ENCODE assay signal across 9 mouse cellular contexts in genomic region chr11:117826916-117827315, GRCm38 (mm10). TPM values are rescaled to one million over a fixed set of nuclear protein-coding genes. Genes with fewer than 3 reads are reported as not detected.
A peak's percentile ranks its signal among the peaks of the same experiment; 100 is the strongest.
DNase-seq lines count a peak whose midpoint lies in the region; ATAC-seq and TF ChIP-seq lines count a peak whose summit lies in the region.
"Had no signal": no experiment of that assay in that cellular context is flagged by ENCODE, and none has a peak within 500 bp of the region (broad histone marks: within the 10 kb centered on the region; RNA-seq: fewer than 3 reads in every experiment).

No protein-coding gene starts in this region.

- no peak overlapping the region for H3K27ac ChIP-seq in hindbrain, embryonic 13.5 days
- no peak overlapping the region for H3K27ac ChIP-seq in hindbrain, embryonic 11.5 days (ENCODE audit: low read depth, low read length)
- peak overlapping the region; percentile 53; the same call in 1 of the 2 replicates for H3K27ac ChIP-seq in bone marrow, adult 2 months (ENCODE audit: control insufficient read depth, insufficient read depth, low read depth, low read length, poor library complexity)
- peak overlapping the region; percentile 97 for H3K27ac ChIP-seq in limb, embryonic 12.5 days
- H3K27ac ChIP-seq in left cerebral cortex, adult 2 months: no peak overlapping the region

- no peaks in the 10 kb centered on the region for H3K36me3 ChIP-seq in hindbrain, embryonic 13.5 days
- no peaks in the 10 kb centered on the region for H3K36me3 ChIP-seq in hindbrain, embryonic 11.5 days (ENCODE audit: control insufficient read depth, insufficient read depth, low read length)
- H3K36me3 ChIP-seq in limb, embryonic 12.5 days: peaks cover 22% of the 10 kb centered on the region

- DNase-seq in hindbrain, embryonic 11.5 days (ENCODE audit: low spot score): no peak
- DNase-seq in A20 (ENCODE audit: low read depth, low spot score): peak; percentile 73
- no peak for DNase-seq in urinary bladder, postnatal 4 days (ENCODE audit: low spot score in 2 of 2)
- DNase-seq in left cerebral cortex, adult 2 months (ENCODE audit: extremely low spot score in 1 of 2, low spot score in 2 of 2): no peak
- DNase-seq in frontal cortex, postnatal 10 days (ENCODE audit: low spot score in 2 of 2): no peak
- DNase-seq: lung, postnatal 14 days had no signal

- no peak overlapping the region for H3K4me3 ChIP-seq in hindbrain, embryonic 13.5 days
- H3K4me3 ChIP-seq in hindbrain, embryonic 11.5 days (ENCODE audit: low read depth, low read length): no peak overlapping the region
- peak overlapping the region; percentile 50 for H3K4me3 ChIP-seq in bone marrow, adult 2 months (replicated peaks; ENCODE audit: control insufficient read depth, low read depth, low read length)
- 0 out of 2 replicates have a peak overlapping the region, but pooled peaks have one; percentile 55 for H3K4me3 ChIP-seq in limb, embryonic 12.5 days (replicated peaks)
- H3K4me3 ChIP-seq in left cerebral cortex, adult 2 months: no peak overlapping the region

- intact Hi-C loops in left cerebral cortex, adult 2 months (cut with DNase I): loop anchor here (5.0 kb wide), 1 partner anchor 590 kb away; no protein-coding TSS in a partner anchor

- ATAC-seq in hindbrain, embryonic 13.5 days (ENCODE audit: low FRiP score): no peak
- no peak for ATAC-seq in hindbrain, embryonic 11.5 days (ENCODE audit: low FRiP score)
- ATAC-seq in limb, embryonic 12.5 days (ENCODE audit: insufficient number of reproducible peaks, insufficient read depth, low FRiP score, low TSS enrichment, low read depth): no peak

- TF ChIP-seq CTCF in bone marrow, adult 2 months (IDR thresholded peaks at IDR 0.05; ENCODE audit: control insufficient read depth, insufficient read depth, low read length): no peak
- no peak for TF ChIP-seq CTCF in left cerebral cortex, adult 2 months (IDR thresholded peaks at IDR 0.05)

- H3K27me3 ChIP-seq in hindbrain, embryonic 13.5 days: no peaks in the 10 kb centered on the region
- H3K27me3 ChIP-seq in hindbrain, embryonic 11.5 days (ENCODE audit: control insufficient read depth, insufficient read depth, low read length): no peaks in the 10 kb centered on the region
- no peaks in the 10 kb centered on the region for H3K27me3 ChIP-seq in limb, embryonic 12.5 days

- TF ChIP-seq POLR2A in bone marrow, adult 2 months (IDR thresholded peaks at IDR 0.05; ENCODE audit: borderline replicate concordance, control insufficient read depth, low read depth, low read length): no peak

- 78% methylated on average over 8 of the region's 8 CpGs for WGBS in hindbrain, embryonic 13.5 days
- WGBS in hindbrain, embryonic 11.5 days: 80% methylated on average over 8 of the region's 8 CpGs
- WGBS in bone marrow, adult 2 months: 64% methylated on average over 8 of the region's 8 CpGs
- WGBS in limb, embryonic 12.5 days: 66% methylated on average over 8 of the region's 8 CpGs

- H3K9ac ChIP-seq in hindbrain, embryonic 13.5 days: no peak overlapping the region
- no peak overlapping the region for H3K9ac ChIP-seq in hindbrain, embryonic 11.5 days (ENCODE audit: low read depth, low read length)
- H3K9ac ChIP-seq in limb, embryonic 12.5 days (replicated peaks): 0 out of 2 replicates have a peak overlapping the region, but pooled peaks have one; percentile 65

- H3K4me1 ChIP-seq in hindbrain, embryonic 13.5 days (replicated peaks): peaks cover 62% of the 10 kb centered on the region
- H3K4me1 ChIP-seq in hindbrain, embryonic 11.5 days (replicated peaks; ENCODE audit: control insufficient read depth, insufficient read depth, low read length): peaks cover 2% of the 10 kb centered on the region
- H3K4me1 ChIP-seq in bone marrow, adult 2 months (ENCODE audit: control insufficient read depth, insufficient read depth, low read length): peaks cover 10% of the 10 kb centered on the region
- peaks cover 48% of the 10 kb centered on the region for H3K4me1 ChIP-seq in limb, embryonic 12.5 days (replicated peaks)

- no peaks in the 10 kb centered on the region for H3K9me3 ChIP-seq in hindbrain, embryonic 13.5 days
- no peaks in the 10 kb centered on the region for H3K9me3 ChIP-seq in hindbrain, embryonic 11.5 days (ENCODE audit: control insufficient read depth, low read length)
- H3K9me3 ChIP-seq in limb, embryonic 12.5 days: no peaks in the 10 kb centered on the region

- 0 out of 2 replicates have a peak overlapping the region, but pooled peaks have one; percentile 72 for H3K4me2 ChIP-seq in hindbrain, embryonic 13.5 days
- H3K4me2 ChIP-seq in hindbrain, embryonic 11.5 days (replicated peaks; ENCODE audit: low read depth, low read length): no peak overlapping the region
- H3K4me2 ChIP-seq in limb, embryonic 12.5 days: peak overlapping the region; percentile 82

RNA-seq across cellular contexts. Expression of gene Tk1, which starts 1.0 kb away (rescaled TPM):
- 25.3 and 26.0 TPM in 2 replicates for polyA plus RNA-seq in hindbrain, embryonic 13.5 days (2015; fragmentation: Nextera tagmentation; extraction: Ambion mirVana)
- polyA plus RNA-seq in hindbrain, embryonic 11.5 days (2014; fragmentation: Nextera tagmentation; extraction: Ambion mirVana): 73.3 and 84.3 TPM in 2 replicates
- 145 and 156 TPM in 2 replicates for polyA plus RNA-seq in bone marrow, adult 2 months (2011; ENCODE audit: insufficient read depth, insufficient read length, low replicate concordance, missing spikeins)
- 136 and 143 TPM in 2 replicates for polyA plus RNA-seq in limb, embryonic 12.5 days (2016; fragmentation: Nextera tagmentation; extraction: Ambion mirVana)
- total RNA-seq in left cerebral cortex, adult 2 months (2021): 1 to 10 TPM in 1 of 2 experiments, under 1 TPM in 1; 0.81 to 1.0 TPM

RNA-seq across cellular contexts. Expression of gene Afmid, which starts 1.2 kb away (rescaled TPM):
- 4.2 and 4.9 TPM in 2 replicates for polyA plus RNA-seq in hindbrain, embryonic 13.5 days (2015; fragmentation: Nextera tagmentation; extraction: Ambion mirVana)
- polyA plus RNA-seq in hindbrain, embryonic 11.5 days (2014; fragmentation: Nextera tagmentation; extraction: Ambion mirVana): 3.4 and 3.5 TPM in 2 replicates
- 16.9 and 21.8 TPM in 2 replicates for polyA plus RNA-seq in bone marrow, adult 2 months (2011; ENCODE audit: insufficient read depth, insufficient read length, low replicate concordance, missing spikeins)
- polyA plus RNA-seq in limb, embryonic 12.5 days (2016; fragmentation: Nextera tagmentation; extraction: Ambion mirVana): 3.5 and 4.2 TPM in 2 replicates
- 1 to 10 TPM; 5.2 to 8.5 TPM for total RNA-seq in left cerebral cortex, adult 2 months (2021)

RNA-seq across cellular contexts. Expression of gene Gm20708, which starts 17.4 kb away (rescaled TPM):
- polyA plus RNA-seq in hindbrain, embryonic 13.5 days (2015; fragmentation: Nextera tagmentation; extraction: Ambion mirVana): 0.70 and 0.74 TPM in 2 replicates
- polyA plus RNA-seq in hindbrain, embryonic 11.5 days (2014; fragmentation: Nextera tagmentation; extraction: Ambion mirVana): 0.83 and 1.2 TPM in 2 replicates
- 9.5 and 12.3 TPM in 2 replicates for polyA plus RNA-seq in bone marrow, adult 2 months (2011; ENCODE audit: insufficient read depth, insufficient read length, low replicate concordance, missing spikeins)
- 0.36 and 0.58 TPM in 2 replicates for polyA plus RNA-seq in limb, embryonic 12.5 days (2016; fragmentation: Nextera tagmentation; extraction: Ambion mirVana)
- total RNA-seq in left cerebral cortex, adult 2 months (2021): 1 to 10 TPM; 2.3 to 4.6 TPM

RNA-seq across cellular contexts. Expression of gene Syngr2, which starts 17.4 kb away (rescaled TPM):
- 14.6 and 16.5 TPM in 2 replicates for polyA plus RNA-seq in hindbrain, embryonic 13.5 days (2015; fragmentation: Nextera tagmentation; extraction: Ambion mirVana)
- polyA plus RNA-seq in hindbrain, embryonic 11.5 days (2014; fragmentation: Nextera tagmentation; extraction: Ambion mirVana): 28.0 and 33.7 TPM in 2 replicates
- polyA plus RNA-seq in bone marrow, adult 2 months (2011; ENCODE audit: insufficient read depth, insufficient read length, low replicate concordance, missing spikeins): 56.0 and 120 TPM in 2 replicates
- polyA plus RNA-seq in limb, embryonic 12.5 days (2016; fragmentation: Nextera tagmentation; extraction: Ambion mirVana): 27.6 and 28.8 TPM in 2 replicates
- total RNA-seq in left cerebral cortex, adult 2 months (2021): 10 to 100 TPM in 1 of 2 experiments, 1 to 10 TPM in 1; 8.7 to 11.1 TPM

RNA-seq across cellular contexts. Expression of gene Birc5, which starts 22.1 kb away (rescaled TPM):
- polyA plus RNA-seq in hindbrain, embryonic 13.5 days (2015; fragmentation: Nextera tagmentation; extraction: Ambion mirVana): 56.0 and 57.4 TPM in 2 replicates
- 296 and 301 TPM in 2 replicates for polyA plus RNA-seq in hindbrain, embryonic 11.5 days (2014; fragmentation: Nextera tagmentation; extraction: Ambion mirVana)
- polyA plus RNA-seq in bone marrow, adult 2 months (2011; ENCODE audit: insufficient read depth, insufficient read length, low replicate concordance, missing spikeins): 390 and 403 TPM in 2 replicates
- polyA plus RNA-seq in limb, embryonic 12.5 days (2016; fragmentation: Nextera tagmentation; extraction: Ambion mirVana): 346 and 369 TPM in 2 replicates
- total RNA-seq in left cerebral cortex, adult 2 months (2021): 1 to 10 TPM in 1 of 2 experiments, under 1 TPM in 1; 0.95 to 1.3 TPM

Comparison
In these comparisons a context has a peak if more than half of its experiments do, and no peak if none do; other contexts are left out.
1. H3K27ac ChIP-seq: peak in bone marrow, adult 2 months (single experiment) and limb, embryonic 12.5 days (single experiment); none in hindbrain, embryonic 13.5 days (single experiment), hindbrain, embryonic 11.5 days (single experiment) and left cerebral cortex, adult 2 months (single experiment).
2. H3K4me3 ChIP-seq: peak in bone marrow, adult 2 months (single experiment) and limb, embryonic 12.5 days (single experiment); none in hindbrain, embryonic 13.5 days (single experiment), hindbrain, embryonic 11.5 days (single experiment) and left cerebral cortex, adult 2 months (single experiment).